Mouse (Mus musculus): ENCODE measurements around the gene Mip.
A peak's percentile ranks its signal among the peaks of the same experiment; 100 is the strongest.
"Not testable (repeated sequence)": the region's sequence is repeated elsewhere in the genome, so short reads cannot be mapped to it uniquely, and the experiment has no call there.

Mip gene

GRCm38 (mm10) chr10:128225538-128225937 is at the start of gene Mip:
TSS of gene Mip (plus strand) at chr10:128225838.
- DNase-seq (ENCODE audit: low spot score), result no peak

GRCm38 (mm10) chr10:128175996-128176755 is 49.5 kb upstream of the Mip start:
- DNase-seq (ENCODE audit: low spot score), result peak; percentile 91

- DNase-seq (ENCODE audit: low spot score), result no peak
These were observed 48.3 kb upstream of the Mip start for GRCm38 (mm10) chr10:128177316-128177715.

GRCm38 (mm10) chr10:128179989-128180388 is 45.6 kb upstream of the Mip start, which contains the start of gene Rbms2:
TSS of gene Rbms2 (minus strand) at chr10:128180297.
- peak; percentile 23 for DNase-seq (ENCODE audit: low spot score)

- DNase-seq (ENCODE audit: low spot score), result peak; percentile 18
These were observed 41.3 kb upstream of the Mip start for GRCm38 (mm10) chr10:128184296-128184695.

GRCm38 (mm10) chr10:128185277-128185940 is 40.2 kb upstream of the Mip start:
- DNase-seq (ENCODE audit: low spot score), result no peak

- peak; percentile 95 for DNase-seq (ENCODE audit: low spot score)
These were observed 39.7 kb upstream of the Mip start for GRCm38 (mm10) chr10:128185959-128186358.

GRCm38 (mm10) chr10:128187181-128187605 is 38.4 kb upstream of the Mip start:
- DNase-seq (ENCODE audit: low spot score), result no peak

GRCm38 (mm10) chr10:128188242-128188877 is 37.3 kb upstream of the Mip start:
- peak; percentile 88 for DNase-seq (ENCODE audit: low spot score)

- DNase-seq (ENCODE audit: low spot score), result no peak
These were observed 34.2 kb upstream of the Mip start for GRCm38 (mm10) chr10:128191472-128191871.

- DNase-seq (ENCODE audit: low spot score), result not testable (repeated sequence)
These were observed 33.4 kb upstream of the Mip start for GRCm38 (mm10) chr10:128192030-128192766.

- no peak for DNase-seq (ENCODE audit: low spot score)
These were observed 32.5 kb upstream of the Mip start for GRCm38 (mm10) chr10:128193113-128193512.

GRCm38 (mm10) chr10:128194024-128194550 is 31.6 kb upstream of the Mip start, which contains the start of gene Gls2:
TSS of gene Gls2 (plus strand) at chr10:128194457.
- DNase-seq (ENCODE audit: low spot score), result peak; percentile 89

- no peak for DNase-seq (ENCODE audit: low spot score)
These were observed 30.8 kb upstream of the Mip start for GRCm38 (mm10) chr10:128194551-128195461.

- no peak for DNase-seq (ENCODE audit: low spot score)
These were observed 23.8 kb upstream of the Mip start for GRCm38 (mm10) chr10:128201856-128202255.

- DNase-seq (ENCODE audit: low spot score), result no peak
These were observed 20.7 kb upstream of the Mip start for GRCm38 (mm10) chr10:128204941-128205340.

- no peak for DNase-seq (ENCODE audit: low spot score)
These were observed 17.3 kb upstream of the Mip start for GRCm38 (mm10) chr10:128208326-128208725.

- DNase-seq (ENCODE audit: low spot score), result no peak
These were observed 16.2 kb upstream of the Mip start for GRCm38 (mm10) chr10:128209311-128210009.

GRCm38 (mm10) chr10:128210131-128210530 is 15.5 kb upstream of the Mip start:
- DNase-seq (ENCODE audit: low spot score), result no peak

GRCm38 (mm10) chr10:128210954-128211353 is 14.7 kb upstream of the Mip start:
- DNase-seq (ENCODE audit: low spot score), result peak; percentile 54

All from adipocyte (in vitro differentiated cells).